Mouse (Mus musculus) right cerebral cortex, postnatal 14 days (tissue): ENCODE measurements around the gene Noxo1.
"Not testable (repeated sequence)": the region's sequence is repeated elsewhere in the genome, so short reads cannot be mapped to it uniquely, and the experiment has no call there.

Source experiments
- DNase-seq: peaks from one replicate; pipeline ENCODE4 v3.0.0; 2022

Gene Noxo1

DNA sequence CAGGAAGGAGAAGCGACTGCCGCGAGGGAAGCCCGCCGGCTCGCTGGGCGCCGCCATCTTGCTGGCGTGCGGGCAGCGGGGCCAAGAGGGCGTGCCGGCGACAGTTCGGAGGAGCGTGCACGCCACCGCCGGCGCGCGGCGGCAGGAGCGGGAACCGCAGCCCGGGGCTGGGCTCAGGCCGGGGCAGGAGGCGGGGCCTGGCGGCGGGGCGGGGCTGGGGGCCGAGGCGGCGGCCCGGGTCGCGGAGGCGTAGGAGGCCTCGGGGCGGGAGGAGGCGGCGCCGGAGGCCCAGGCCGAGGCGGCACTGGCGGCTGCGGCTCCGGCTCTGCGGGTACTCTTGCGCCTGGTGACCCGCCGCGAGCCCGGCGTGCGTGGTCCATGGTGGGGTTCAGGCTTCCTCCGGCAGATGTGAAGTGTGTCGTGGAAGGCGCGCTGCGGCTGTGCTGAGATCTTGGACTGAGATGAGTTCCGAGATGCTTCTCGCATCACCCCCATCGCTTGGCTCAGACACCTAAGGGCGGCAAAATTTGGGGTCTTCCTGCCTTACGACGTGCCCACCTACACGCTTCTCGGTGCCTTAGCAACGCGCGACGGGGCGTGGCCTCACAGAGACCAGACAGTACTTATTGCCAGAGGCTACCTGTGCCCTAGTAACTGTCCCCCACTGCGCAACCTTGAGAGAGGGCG lies at the start of gene Noxo1, which contains the start of gene Gfer:
Gene Noxo1 (plus strand): TSS at position 224 of the 687 bp plus-strand sequence.
Gene Gfer (minus strand): TSS at position 146 of the 687 bp plus-strand sequence.
- DNase-seq: peak; percentile 85

DNA sequence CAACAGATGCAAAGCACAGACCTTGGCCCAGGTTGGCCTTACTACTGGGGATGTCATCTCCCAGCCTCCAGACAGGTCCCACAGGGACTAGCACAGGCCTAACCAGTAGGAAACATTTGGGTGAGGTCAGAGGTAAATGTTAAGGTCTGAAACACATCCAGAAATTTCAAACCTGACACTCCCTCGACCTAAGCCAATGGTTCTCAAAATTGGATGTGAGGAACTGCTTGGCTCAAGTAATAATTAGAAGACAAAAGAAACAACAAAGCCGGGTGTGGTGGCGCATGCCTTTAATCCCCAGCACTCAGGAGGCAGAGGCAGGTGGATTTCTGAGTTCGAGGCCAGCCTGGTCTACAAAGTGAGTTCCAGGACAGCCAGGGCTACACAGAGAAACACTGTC lies 49.7 kb upstream of the Noxo1 start:
- DNase-seq: no peak

DNA sequence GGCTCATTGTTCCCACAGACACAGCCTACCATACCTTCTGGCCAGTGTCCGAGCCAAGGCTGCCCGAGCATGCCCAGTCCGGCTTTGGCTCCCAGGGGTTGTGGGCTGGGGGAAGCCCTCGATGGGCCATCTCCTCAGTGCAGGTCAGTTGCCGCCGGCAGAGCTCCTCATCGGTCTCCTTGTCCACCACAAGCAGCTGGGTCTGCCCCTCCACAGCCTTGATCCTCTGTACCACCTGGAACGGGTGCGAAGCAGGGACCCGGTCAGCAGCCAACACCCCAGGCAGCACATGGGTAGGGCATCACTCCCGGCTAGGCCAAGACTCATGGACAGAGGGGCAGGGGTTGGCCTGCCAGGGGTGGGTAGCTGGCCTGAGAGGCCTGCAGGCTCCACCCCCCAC lies 48.5 kb upstream of the Noxo1 start:
- no peak for DNase-seq

DNA sequence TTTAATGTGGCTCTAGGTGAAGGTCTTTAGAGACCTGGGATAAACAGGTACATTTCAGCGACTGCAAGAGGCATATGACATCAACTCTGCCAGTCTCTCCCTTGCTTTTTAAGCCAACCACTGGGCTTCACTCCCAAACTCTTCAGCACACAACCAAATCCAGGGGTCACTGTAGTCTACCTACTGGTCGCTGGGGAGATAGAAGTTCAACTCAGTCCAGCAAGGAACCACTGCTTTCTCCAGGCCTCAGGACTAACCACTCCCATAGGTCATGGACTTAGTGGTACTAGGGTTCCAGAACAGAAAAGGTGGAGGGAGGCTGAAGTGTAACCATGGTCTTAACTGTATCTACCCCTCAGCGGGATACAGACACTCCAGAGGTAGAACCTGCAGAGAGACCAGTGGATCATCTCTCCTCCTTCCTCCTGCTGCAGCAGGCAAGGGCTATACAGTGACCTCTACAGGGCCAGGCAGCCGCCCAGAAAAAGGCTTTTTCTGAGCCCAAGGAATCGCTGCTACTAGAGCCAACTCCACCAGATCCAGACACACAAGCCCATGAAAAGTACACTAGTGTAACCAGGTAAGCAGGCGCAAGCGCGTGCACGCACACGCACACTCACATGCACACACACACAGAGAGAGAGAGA lies 47.2 kb upstream of the Noxo1 start:
- DNase-seq: no peak

DNA sequence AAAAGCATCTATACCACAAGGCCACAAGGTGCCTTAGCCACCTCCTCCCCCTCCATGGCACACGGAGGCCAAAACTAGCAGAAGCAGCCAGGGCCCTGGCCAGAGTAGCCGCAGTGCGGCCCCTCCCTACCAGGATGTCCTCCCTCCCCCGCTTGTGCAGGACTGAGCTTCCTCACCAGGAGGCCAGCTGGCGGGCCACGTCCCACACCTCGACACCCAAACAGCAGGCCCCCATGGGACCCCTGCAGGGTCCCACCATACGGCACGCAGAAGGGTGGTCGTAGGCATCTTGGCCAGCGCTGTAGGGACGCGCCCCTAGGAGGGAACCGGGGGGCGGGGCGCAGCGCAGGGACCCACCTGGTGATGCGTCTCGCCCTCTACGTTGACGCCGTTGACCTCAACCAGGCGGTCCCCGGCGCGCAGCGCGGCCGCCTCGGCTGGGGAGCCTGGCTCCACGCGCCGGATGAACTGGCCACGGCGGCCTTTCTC lies 46.4 kb upstream of the Noxo1 start:
- DNase-seq: peak; percentile 33

DNA sequence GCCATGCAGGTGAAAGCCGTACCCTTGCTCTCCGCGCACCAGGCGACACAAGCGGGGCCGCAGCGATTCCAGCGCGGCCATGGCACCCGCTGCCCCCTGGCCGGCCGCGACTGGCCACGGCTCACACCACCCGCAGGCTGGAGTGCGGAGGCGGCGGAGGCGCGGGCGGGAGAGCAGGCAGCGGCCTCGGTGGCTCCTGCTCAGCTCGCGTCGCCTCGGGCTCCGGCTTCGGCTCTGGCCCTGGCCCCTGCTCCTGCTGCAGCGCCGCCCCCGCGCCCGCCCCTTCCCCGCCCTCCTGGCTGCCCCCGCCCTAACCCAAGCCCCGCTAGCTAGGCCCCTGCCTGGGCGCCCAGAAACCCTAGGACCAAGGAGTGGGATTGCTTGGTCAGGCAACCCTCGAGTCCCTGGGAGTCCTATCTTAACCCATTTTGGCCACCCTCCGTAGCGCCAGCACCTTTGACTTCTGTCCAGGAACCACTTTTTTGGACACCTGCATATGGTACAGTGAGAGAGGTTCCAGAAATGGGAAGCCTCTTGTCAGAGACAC lies 45.9 kb upstream of the Noxo1 start, which contains the start of gene Slc9a3r2:
Gene Slc9a3r2 (minus strand): TSS at position 258 of the 547 bp plus-strand sequence.
- peak; percentile 36 for DNase-seq

DNA sequence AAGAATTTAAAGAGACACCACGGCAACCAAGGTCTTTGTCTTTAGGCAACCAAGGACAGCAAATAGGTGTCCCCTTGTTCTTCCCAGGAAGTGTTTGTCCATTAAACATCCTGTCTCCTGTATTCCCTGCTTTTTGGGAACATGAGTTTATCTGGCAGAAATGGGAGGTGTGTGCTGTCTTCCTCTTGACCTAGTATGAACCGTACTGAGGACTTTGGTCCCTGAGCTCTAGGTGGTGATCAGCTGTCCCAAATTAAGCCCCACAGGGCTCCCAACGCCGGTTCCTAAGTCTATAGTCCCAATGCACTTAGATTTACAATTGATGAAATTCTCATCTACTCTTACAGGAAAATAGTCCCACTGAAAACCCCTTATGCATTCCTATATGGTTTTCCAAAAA lies 45.3 kb upstream of the Noxo1 start:
- no peak for DNase-seq

DNA sequence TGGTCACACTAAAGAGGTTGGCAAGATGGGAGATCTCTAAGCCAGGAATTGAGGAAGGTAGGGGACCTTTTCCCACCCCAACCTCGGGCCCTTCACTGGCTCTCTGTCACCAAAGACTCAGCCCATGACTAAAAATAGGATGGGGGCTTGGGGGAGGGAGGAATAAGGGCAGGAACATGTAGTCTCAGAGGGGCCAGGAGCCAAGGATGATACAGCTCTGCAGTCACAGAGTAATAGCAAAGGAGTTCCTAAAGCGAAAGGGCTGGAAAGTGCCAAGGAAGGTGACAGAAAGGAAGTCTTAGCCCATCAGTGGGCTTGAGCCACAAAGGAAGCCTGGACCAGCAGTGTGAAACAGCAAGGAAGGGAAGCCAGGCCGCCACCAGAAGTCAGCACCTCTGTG lies 44.2 kb upstream of the Noxo1 start:
- DNase-seq: no peak

DNA sequence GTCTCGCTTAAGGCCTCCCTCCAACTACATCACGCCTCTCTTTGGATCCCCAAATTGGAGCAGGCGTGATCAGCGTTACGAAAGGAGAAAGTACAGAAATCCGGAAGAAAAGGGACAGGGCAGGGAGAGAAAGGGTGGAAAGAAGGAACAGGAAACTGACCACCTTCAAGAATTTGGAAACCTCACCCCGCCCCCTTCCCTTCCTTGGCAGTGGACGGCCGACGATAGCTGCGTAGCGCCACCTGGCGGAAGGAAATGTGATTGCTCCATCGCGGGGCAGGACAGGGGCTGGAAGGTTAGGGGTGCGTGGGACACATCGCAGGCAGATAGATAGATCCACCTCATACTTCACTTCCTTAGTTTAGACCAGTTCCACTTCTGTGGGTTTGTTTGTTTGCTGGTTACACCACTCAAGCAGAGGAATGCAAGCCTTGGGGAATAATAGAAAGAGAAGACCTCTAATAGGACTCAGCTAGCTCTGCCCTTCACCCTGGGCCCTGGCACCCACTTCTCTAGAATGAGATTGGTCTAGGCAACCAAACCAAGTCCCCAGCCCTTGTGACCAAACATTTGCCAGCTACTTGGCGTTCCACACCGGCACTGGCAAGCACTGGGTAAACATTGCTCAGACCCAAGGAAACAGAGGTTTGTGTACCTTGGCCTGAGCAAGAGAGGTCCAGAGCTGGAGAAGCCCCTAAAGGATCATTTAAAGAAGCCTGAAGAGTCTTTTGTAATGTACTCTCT lies 41.9 kb upstream of the Noxo1 start:
- peak; percentile 62 for DNase-seq

DNA sequence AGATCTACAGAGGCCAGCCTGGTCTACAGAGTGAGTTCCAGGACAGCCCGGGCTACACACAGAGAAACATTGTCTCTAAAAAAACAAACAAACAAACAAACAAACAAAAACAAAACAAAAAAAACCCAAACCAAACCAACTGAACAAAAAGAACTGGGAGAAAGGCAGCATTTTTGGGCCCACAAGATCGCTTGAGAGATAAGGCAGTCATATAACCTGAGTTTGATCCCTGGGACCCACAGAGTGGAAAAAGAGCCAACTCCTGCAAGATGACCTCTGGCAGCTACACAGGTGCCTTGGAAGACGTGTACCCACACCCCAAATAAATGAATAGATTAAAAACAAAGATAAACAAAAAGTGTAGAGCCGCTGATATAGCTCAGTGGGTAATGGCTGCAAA lies 41.1 kb upstream of the Noxo1 start:
- DNase-seq: no peak

DNA sequence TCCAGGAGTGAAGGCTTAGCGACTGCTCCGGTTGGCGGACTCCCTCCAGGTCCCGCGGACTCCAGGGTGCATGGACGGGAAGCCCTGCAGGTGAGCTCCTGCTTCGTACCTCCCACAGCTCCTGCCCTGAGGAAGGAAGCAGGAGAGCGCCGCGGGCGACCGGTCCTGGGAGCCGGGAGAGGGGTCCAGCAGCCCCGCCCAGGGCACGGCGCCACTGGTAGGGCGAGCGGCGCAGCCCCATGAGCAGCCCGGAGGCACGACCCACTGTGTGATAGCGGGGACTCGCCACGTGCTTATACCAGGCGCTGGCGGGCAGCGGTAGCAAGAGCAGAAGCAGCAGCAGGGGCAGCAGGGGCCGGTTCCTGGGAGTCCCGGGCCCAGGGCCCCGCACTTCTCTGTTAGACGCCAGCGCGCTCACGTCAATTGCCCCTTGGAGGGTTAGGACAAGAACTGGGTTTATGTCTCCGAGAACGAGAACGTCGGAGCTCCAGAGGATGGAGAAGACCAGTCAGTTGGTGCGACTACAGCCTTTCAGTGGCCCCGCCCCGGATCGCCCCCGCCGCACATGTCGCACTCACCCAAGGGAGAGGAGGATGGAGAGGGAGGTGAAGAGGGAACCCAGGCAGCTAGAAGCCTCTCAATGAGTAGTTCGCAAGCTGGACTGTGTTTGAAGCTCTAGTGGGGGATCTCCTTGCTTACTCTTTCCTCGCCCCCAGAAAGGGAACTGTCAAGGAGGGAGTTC lies 37.8 kb upstream of the Noxo1 start, which contains the start of gene Npw:
Gene Npw (minus strand): TSS at position 441 of the 742 bp plus-strand sequence.
- DNase-seq: no peak

DNA sequence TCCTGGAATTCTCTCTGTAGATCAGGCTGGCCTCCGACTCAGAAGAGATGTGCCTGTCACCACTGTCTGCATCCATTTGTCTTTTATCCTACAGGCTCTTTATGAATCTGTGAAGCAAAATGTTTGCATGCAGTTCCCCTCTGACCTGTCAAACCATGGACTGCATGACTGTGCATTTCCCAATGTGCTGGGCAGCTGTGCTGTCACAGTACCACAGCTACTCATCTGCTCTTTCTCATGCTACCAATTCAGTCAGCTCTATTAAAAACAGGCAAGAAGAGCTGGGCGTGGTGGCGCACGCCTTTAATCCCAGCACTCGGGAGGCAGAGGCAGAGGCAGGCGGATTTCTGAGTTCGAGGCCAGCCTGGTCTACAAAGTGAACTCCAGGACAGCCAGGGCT lies 29.0 kb upstream of the Noxo1 start:
- DNase-seq: not testable (repeated sequence)

DNA sequence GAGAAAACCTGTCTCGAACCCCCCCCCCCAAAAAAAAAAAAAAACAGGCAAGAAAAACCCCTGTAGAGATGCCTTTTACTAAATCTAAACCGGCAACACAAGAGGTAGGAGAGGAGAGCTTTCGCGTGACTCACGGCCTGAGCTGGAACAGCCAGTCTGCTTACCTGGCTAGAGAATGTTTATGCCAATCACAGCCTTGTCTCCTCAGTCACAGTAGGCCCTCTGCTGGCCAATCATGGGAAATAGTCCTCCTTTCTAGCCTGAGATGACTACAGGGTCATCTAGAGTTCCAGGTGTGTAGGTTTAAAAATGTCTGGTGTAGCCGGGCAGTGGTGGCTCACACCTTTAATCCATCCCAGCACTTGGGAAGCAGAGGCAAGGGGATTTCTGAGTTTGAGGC lies 28.6 kb upstream of the Noxo1 start:
- no peak for DNase-seq

DNA sequence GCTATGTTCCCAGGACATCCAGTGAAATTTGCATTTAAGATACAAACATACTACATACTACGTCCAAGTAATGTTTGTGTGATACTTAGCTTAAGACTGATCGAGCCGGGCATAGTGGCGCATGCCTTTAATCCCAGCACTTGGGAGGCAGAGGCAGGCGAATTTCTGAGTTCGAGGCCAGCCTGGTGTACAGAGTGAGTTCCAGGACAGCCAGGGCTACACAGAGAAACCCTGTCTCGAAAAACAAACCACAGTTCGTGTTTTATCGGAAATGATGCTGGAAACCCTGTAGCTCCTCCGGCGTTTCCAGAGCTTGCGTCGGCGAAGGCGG lies 26.9 kb upstream of the Noxo1 start:
- DNase-seq: not testable (repeated sequence)

DNA sequence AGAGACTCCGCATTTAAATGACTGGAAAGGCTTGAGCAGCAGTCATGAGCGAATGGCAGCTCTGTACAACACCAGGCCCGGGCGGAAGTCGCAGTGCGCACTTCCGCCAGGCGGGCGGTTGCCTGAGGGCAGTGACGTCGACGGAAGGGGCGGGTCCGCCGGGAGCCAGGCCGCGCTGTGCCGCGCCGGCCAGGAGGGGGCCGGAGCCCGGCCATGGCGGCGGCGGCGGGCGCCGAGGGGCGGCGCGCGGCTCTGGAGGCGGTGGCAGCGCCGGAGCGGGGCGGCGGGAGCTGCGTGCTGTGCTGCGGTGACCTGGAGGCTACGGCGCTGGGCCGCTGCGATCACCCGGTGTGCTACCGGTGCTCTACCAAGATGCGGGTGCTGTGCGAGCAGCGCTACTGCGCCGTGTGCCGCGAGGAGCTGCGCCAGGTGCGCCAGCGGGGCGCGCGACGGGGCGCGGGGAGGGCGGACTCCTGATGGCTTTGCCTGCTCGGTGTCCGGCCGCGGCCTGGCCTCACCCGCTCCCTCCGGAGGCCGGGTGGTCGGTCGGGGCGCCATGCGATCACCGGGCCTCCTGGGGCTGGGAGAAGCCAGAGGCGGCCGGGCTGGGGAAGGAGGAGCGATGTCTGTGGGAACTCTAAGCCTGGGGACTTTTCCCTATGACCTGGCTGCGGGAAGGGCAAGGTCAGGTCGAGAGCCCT lies 26.3 kb upstream of the Noxo1 start, which contains the start of gene Zfp598:
Gene Zfp598 (plus strand): TSS at position 143 of the 701 bp plus-strand sequence.
- DNase-seq: peak; percentile 94

DNA sequence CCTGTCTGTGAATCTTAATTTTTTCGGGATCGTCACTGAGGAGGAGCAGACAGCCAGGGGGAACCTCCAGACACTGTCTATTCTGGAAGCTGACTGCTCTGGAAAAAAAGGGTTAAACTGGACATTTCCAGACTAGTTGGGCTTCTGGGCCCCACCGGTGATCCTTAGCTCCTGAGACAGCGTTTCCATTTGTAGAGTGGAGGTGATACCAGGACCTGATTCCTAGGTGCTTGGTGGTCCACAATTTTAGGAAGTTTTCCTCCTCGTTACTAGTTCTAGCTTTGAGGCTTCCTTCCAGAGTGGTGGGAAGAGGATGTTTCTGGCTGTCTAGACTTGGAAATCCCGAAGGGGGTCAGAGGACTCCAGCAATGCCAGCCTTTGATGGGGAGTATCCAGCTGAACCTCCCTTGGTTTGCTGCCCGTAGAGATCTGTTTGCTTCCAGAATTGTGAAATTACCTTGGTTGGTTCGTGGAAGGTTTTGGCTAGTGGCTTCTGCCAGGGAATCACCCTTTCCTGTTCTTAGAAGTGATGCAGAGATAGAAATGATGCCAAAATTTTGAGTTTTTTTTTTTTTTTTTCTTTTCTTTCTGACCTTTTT lies 25.7 kb upstream of the Noxo1 start:
- DNase-seq: no peak

DNA sequence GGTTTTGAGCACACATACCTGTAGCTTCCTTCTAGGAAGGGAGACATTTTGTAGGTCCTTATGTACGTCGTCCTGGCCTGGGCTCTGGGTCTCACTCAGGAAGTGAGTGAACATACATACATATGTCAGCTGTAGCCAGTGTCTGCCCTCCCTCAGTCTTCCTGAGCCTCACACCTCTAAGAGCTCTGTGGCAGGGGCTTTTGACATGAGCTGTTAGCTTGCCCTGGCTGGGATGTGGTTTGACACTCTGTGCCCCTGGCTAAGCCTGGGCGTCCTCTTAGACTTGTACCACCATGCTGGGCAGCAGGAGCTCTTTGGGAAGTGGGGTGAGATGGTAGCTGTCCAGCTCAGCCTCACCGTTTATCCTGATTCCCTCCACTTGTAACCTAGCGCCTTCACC lies 24.7 kb upstream of the Noxo1 start:
- no peak for DNase-seq

DNA sequence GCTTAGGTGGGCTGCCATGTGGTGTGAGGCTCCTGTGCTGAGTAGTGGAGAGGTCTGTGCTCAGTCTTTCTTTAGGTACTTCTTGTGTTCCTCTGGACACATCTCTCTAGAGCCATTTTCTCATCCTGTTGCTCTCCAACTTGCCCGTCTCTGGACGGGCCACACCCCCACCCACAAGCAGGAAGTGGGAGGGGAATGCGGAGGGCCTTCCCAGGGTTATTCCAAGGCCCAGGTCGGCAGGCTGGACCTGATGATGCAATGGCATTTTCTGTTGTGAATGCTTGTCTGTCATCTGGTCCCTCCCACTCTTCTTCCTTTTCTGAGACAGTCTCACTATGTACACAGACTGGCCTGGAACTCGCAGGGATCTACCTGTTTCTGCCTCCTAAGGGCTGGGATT lies 23.9 kb upstream of the Noxo1 start:
- DNase-seq: no peak

DNA sequence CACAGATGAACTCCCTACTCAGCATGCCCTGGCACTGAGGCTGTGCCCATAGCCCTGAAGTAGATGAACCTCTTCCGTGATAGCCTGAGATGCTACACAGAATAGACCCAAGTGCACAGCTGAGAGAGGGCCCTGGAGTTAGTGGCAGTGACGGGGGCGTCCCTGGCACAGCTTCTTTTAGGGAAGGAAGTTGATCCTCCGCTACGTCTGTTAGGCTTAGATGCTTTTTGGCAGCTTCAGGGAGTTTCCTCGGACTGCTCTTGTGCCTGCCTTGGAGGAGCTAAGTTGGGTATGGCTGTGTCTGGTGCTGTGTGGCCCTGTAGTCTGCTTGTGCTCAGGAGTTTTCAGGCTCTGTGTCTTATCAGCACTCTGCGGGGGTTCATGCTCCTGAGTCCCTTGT lies 21.8 kb upstream of the Noxo1 start:
- DNase-seq: peak; percentile 41

DNA sequence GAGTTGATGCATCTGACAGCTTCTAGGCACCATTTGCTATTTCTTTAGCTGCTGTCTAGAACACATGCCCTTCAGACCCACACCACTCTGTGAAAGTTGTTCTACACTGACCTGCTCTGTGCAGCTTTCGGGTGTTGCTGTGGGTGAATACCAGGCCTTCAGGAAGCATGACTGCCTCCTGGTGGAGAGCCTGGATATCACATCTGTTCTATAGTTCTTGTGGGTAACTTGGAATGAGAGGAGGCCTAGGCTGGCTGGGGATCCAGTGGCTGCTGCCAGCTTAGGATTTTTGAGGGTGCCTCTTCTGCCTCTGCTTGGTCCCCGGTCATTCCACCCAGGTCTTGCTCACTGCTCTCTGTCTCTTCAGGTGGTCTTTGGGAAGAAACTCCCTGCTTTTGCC lies 19.8 kb upstream of the Noxo1 start:
- DNase-seq: peak; percentile 73

DNA sequence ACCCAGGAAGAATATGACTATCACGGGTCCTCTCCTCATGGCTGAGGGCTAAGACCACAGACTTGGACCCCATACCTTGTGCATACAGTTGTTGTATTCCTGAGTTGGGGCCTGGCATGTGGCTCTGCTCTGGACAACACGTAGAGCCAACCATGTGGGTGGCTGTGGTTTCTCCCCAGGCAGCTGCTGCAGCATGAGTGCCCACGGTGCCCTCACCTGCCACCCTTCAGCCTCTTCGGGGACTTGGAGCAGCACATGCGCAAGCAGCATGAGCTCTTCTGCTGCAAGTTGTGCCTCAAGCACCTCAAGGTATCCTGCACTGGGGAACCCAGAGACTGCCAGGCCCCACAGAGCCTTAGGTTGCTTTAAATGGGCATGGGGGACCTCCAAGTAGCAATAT lies 19.2 kb upstream of the Noxo1 start:
- no peak for DNase-seq
